Mouse (Mus musculus) v-Abl transformed pro-B cells (cell line): ENCODE data around the gene Kcnip4.

Experiments
- in situ Hi-C, 2 experiments: fragments of 400-800 bp; cut with MboI; formaldehyde crosslinking; loops; one replicate each; pipeline ENCODE4 v1.15.1; 2025; ENCODE audit not compliant: unreplicated experiment in 2 of 2

Gene Kcnip4

GRCm38 (mm10) chr5:48989145-48989659 lies 535.5 kb downstream of the Kcnip4 start:
- in situ Hi-C loops, result no loop called here

- in situ Hi-C loops, result no loop called here
Observed at GRCm38 (mm10) chr5:48942378-48943088, 582.2 kb downstream of the Kcnip4 start.

- in situ Hi-C loops, result no loop called here
Observed at GRCm38 (mm10) chr5:48931881-48932280, 592.8 kb downstream of the Kcnip4 start.

GRCm38 (mm10) chr5:48890216-48890615 lies 634.5 kb downstream of the Kcnip4 start:
- in situ Hi-C loops, result no loop called here

- in situ Hi-C loops, result no loop called here
Observed at GRCm38 (mm10) chr5:48889395-48890194, 635.1 kb downstream of the Kcnip4 start.

- in situ Hi-C loops, result no loop called here
Observed at GRCm38 (mm10) chr5:48878081-48878480, 646.6 kb downstream of the Kcnip4 start.

GRCm38 (mm10) chr5:48864268-48864967 lies 660.3 kb downstream of the Kcnip4 start:
- in situ Hi-C loops, result no loop called here

- in situ Hi-C loops, result no loop called here
Observed at GRCm38 (mm10) chr5:48840971-48841370, 683.7 kb downstream of the Kcnip4 start.

GRCm38 (mm10) chr5:48795526-48795925 lies 729.2 kb downstream of the Kcnip4 start:
- in situ Hi-C loops, result no loop called here

GRCm38 (mm10) chr5:48779376-48779775 lies 745.3 kb downstream of the Kcnip4 start:
- in situ Hi-C loops, result no loop called here

- in situ Hi-C loops, result no loop called here
Observed at GRCm38 (mm10) chr5:48748613-48749012, 776.1 kb downstream of the Kcnip4 start.

GRCm38 (mm10) chr5:48737640-48738039 lies 787.1 kb downstream of the Kcnip4 start:
- in situ Hi-C loops, result no loop called here

- in situ Hi-C loops, result no loop called here
Observed at GRCm38 (mm10) chr5:48718166-48718565, 806.5 kb downstream of the Kcnip4 start.

GRCm38 (mm10) chr5:48705997-48706396 lies 818.7 kb downstream of the Kcnip4 start:
- in situ Hi-C loops, result no loop called here

- in situ Hi-C loops, result no loop called here
Observed at GRCm38 (mm10) chr5:48687068-48687467, 837.6 kb downstream of the Kcnip4 start.

GRCm38 (mm10) chr5:48679733-48680595 lies 844.7 kb downstream of the Kcnip4 start:
- in situ Hi-C loops, result no loop called here

GRCm38 (mm10) chr5:48662504-48662903 lies 862.2 kb downstream of the Kcnip4 start:
- in situ Hi-C loops, result no loop called here

- in situ Hi-C loops, result no loop called here
Observed at GRCm38 (mm10) chr5:48659975-48660374, 864.7 kb downstream of the Kcnip4 start.

GRCm38 (mm10) chr5:48650496-48650895 lies 874.2 kb downstream of the Kcnip4 start:
- in situ Hi-C loops, result no loop called here

GRCm38 (mm10) chr5:48636675-48637074 lies 888.0 kb downstream of the Kcnip4 start:
- in situ Hi-C loops, result no loop called here
